Mouse (Mus musculus): ENCODE measurements around the gene Ripor1.

Gene Ripor1

GRCm38 (mm10) chr8:105629337-105629736 lies 24.3 kb downstream of the Ripor1 start:
- DNase-seq (ENCODE audit: low spot score): no peak

GRCm38 (mm10) chr8:105634771-105635458 lies 29.9 kb downstream of the Ripor1 start:
- DNase-seq (ENCODE audit: low spot score): no peak

- DNase-seq (ENCODE audit: low spot score): no peak
Measured at GRCm38 (mm10) chr8:105635481-105635880, 30.4 kb downstream of the Ripor1 start.

GRCm38 (mm10) chr8:105636018-105636962 lies 31.2 kb downstream of the Ripor1 start, which contains the start of gene Ctcf:
Ctcf (plus strand) TSS chr8:105636568.
- peak; percentile 89 for DNase-seq (ENCODE audit: low spot score)

- peak; percentile 54 for DNase-seq (ENCODE audit: low spot score)
Measured at GRCm38 (mm10) chr8:105636963-105637510, 32.0 kb downstream of the Ripor1 start, which contains the start of gene Agrp. Agrp (minus strand) TSS chr8:105637393.

GRCm38 (mm10) chr8:105637601-105638041 lies 32.6 kb downstream of the Ripor1 start:
- peak; percentile 77 for DNase-seq (ENCODE audit: low spot score)

GRCm38 (mm10) chr8:105638510-105638909 lies 33.5 kb downstream of the Ripor1 start:
- no peak for DNase-seq (ENCODE audit: low spot score)

- no peak for DNase-seq (ENCODE audit: low spot score)
Measured at GRCm38 (mm10) chr8:105639835-105640234, 34.8 kb downstream of the Ripor1 start.

- peak; percentile 83 for DNase-seq (ENCODE audit: low spot score)
Measured at GRCm38 (mm10) chr8:105640511-105640910, 35.5 kb downstream of the Ripor1 start.

GRCm38 (mm10) chr8:105645205-105645604 lies 40.1 kb downstream of the Ripor1 start:
- no peak for DNase-seq (ENCODE audit: low spot score)

- DNase-seq (ENCODE audit: low spot score): no peak
Measured at GRCm38 (mm10) chr8:105648929-105649328, 43.9 kb downstream of the Ripor1 start.

GRCm38 (mm10) chr8:105657641-105658040 lies 52.6 kb downstream of the Ripor1 start:
- no peak for DNase-seq (ENCODE audit: low spot score)

- DNase-seq (ENCODE audit: low spot score): peak; percentile 51
Measured at GRCm38 (mm10) chr8:105661167-105661566, 56.1 kb downstream of the Ripor1 start.
